Mouse (Mus musculus) heart, embryonic 14.5 days (tissue): ENCODE measurements around the gene Nfyc. TPM values are rescaled to one million over a fixed set of nuclear protein-coding genes. Genes with fewer than 3 reads are reported as not detected.
A peak's percentile ranks its signal among the peaks of the same experiment; 100 is the strongest.

Source experiments
- ATAC-seq: fragments of 200-750 bp; cut with Nextera tagmentation; 2 replicates; pipeline ENCODE4 v1.8.0; 2017; ENCODE audit warnings: low read depth, moderate TSS enrichment; ENCODE audit not compliant: insufficient number of reproducible peaks, insufficient read depth, low FRiP score
- H3K27ac ChIP-seq, 2 experiments: fragments of 200-500 bp in 1 of 2; fragments of 300-500 bp in 1 of 2; sonication (generic) in 1 of 2; replicated peaks in 1 of 2; 2 replicates each; pipeline ENCODE4 v1.5.1; 2012 to 2014; ENCODE audit warnings: low read depth in 2 of 2, low read length in 2 of 2, control low read depth in 1 of 2, mild to moderate bottlenecking in 1 of 2, mixed read lengths in 1 of 2; ENCODE audit not compliant: control insufficient read depth in 1 of 2, insufficient read depth in 1 of 2
- H3K27me3 ChIP-seq: fragments of 300-500 bp; sonication (generic); 2 replicates; pipeline ENCODE4 v1.6.1; 2014; ENCODE audit warnings: mild to moderate bottlenecking, low read length, control low read depth; ENCODE audit not compliant: control insufficient read depth, insufficient read depth
- H3K36me3 ChIP-seq: fragments of 300-500 bp; sonication (generic); 2 replicates; pipeline ENCODE4 v1.6.1; 2014; ENCODE audit warnings: mild to moderate bottlenecking, control low read depth, low read length, mixed read lengths; ENCODE audit not compliant: control insufficient read depth, insufficient read depth
- H3K4me1 ChIP-seq, 2 experiments: fragments of 200-500 bp in 1 of 2; fragments of 300-500 bp in 1 of 2; sonication (generic) in 1 of 2; 2 replicates each; pipeline ENCODE4 v1.6.1; 2012 to 2014; ENCODE audit warnings: low read length in 2 of 2, control low read depth in 1 of 2, mixed read lengths in 1 of 2; ENCODE audit not compliant: control insufficient read depth in 2 of 2, insufficient read depth in 2 of 2
- H3K4me2 ChIP-seq: fragments of 300-500 bp; sonication (generic); 2 replicates; pipeline ENCODE4 v1.6.1; 2014; ENCODE audit warnings: mild to moderate bottlenecking, low read length
- H3K4me3 ChIP-seq, 2 experiments: fragments of 200-500 bp in 1 of 2; fragments of 300-500 bp in 1 of 2; sonication (generic) in 1 of 2; 2 replicates each; pipeline ENCODE4 v1.5.1; 2012 to 2014; ENCODE audit warnings: low read length in 2 of 2, mild to moderate bottlenecking in 2 of 2, control low read depth in 1 of 2, low read depth in 1 of 2, moderate library complexity in 1 of 2; ENCODE audit not compliant: control insufficient read depth in 1 of 2, insufficient read depth in 1 of 2
- H3K9ac ChIP-seq: fragments of 300-500 bp; sonication (generic); 2 replicates; pipeline ENCODE4 v1.6.1; 2014; ENCODE audit warnings: mild to moderate bottlenecking, low read length
- H3K9me3 ChIP-seq: fragments of 300-500 bp; sonication (generic); 2 replicates; pipeline ENCODE4 v1.6.1; 2016; ENCODE audit warnings: low read length, control low read depth; ENCODE audit not compliant: control insufficient read depth
- WGBS: fragments of 180-500 bp; shearing (Covaris S2); extraction: QIAGEN DNeasy Blood & Tissue Kit; methylation state at CpG from one replicate; pipeline ENCODE4 v1.1.7; 2014; 5-methylcytosine and 5-hydroxymethylcytosine counted together
- polyA plus RNA-seq: library from polyadenylated mRNA; unstranded; fragments of >200 nt; fragmentation: Nextera tagmentation; extraction: Ambion mirVana; gene quantifications from 2 replicates; pipeline ENCODE4 v1.2.1, GENCODE M21; 2014

Gene Nfyc
- polyA plus RNA-seq, 1 experiment from 2014 or later, result 107 TPM

- 7% methylated on average over 10 of the region's 10 CpGs for WGBS
- Histone ChIP-seq H3K9ac (peak overlapping the region; percentile 79), H3K4me2 (peak overlapping the region; percentile 76), H3K36me3 (0 out of 2 replicates have a peak, but pooled peaks cover 3% of the 10 kb centered on the region), H3K4me1 (peaks cover 3 to 47% of the 10 kb centered on the region in 2 experiments; a peak in 3 of 4 replicates), H3K4me3 (peak overlapping the region; percentile 57 to 64), H3K27me3 (no peaks in the 10 kb centered on the region), H3K9me3 (no peaks in the 10 kb centered on the region), H3K27ac (peak overlapping the region; percentile 92 to 93)
- ATAC-seq, result peak; percentile 86
These were observed 15.6 kb downstream of the Nfyc start for GRCm38 (mm10) chr4:120815622-120816334.

GRCm38 (mm10) chr4:120815163-120815562 lies 16.2 kb downstream of the Nfyc start:
- no peak for ATAC-seq
- H3K4me1 ChIP-seq, result peaks cover 3 to 52% of the 10 kb centered on the region in 2 experiments; a peak in 3 of 4 replicates
- WGBS, result 7% methylated on average over 4 of the region's 4 CpGs

GRCm38 (mm10) chr4:120814171-120814570 lies 17.2 kb downstream of the Nfyc start:
- Histone ChIP-seq H3K9me3 (no peaks in the 10 kb centered on the region), H3K27ac (peak overlapping the region; percentile 92 to 99), H3K27me3 (no peaks in the 10 kb centered on the region), H3K4me2 (peak overlapping the region; percentile 76), H3K4me3 (peak overlapping the region; percentile 64 to 65), H3K4me1 (peaks cover 3 to 51% of the 10 kb centered on the region in 2 experiments; a peak in 3 of 4 replicates), H3K36me3 (peaks cover 6% of the 10 kb centered on the region; the same call in 1 of the 2 replicates), H3K9ac (peak overlapping the region; percentile 79)
- WGBS, result 5% methylated on average over 4 of the region's 4 CpGs
- no peak for ATAC-seq

More at GRCm38 (mm10) chr4:120815163-120815562, 16.2 kb downstream of the Nfyc start:
- Histone ChIP-seq H3K9me3 (no peaks in the 10 kb centered on the region), H3K4me2 (peak overlapping the region; percentile 76), H3K27ac (peak overlapping the region; percentile 92 to 93), H3K27me3 (no peaks in the 10 kb centered on the region), H3K4me3 (peak overlapping the region; percentile 57 to 64), H3K9ac (peak overlapping the region; percentile 79), H3K36me3 (0 out of 2 replicates have a peak, but pooled peaks cover 3% of the 10 kb centered on the region)

- peaks cover 3 to 49% of the 10 kb centered on the region in 2 experiments; a peak in 3 of 4 replicates for H3K4me1 ChIP-seq
- no peak for ATAC-seq
- no peaks in the 10 kb centered on the region for H3K27me3 ChIP-seq
- H3K9me3 ChIP-seq, result no peaks in the 10 kb centered on the region
- H3K27ac ChIP-seq, result peak overlapping the region; percentile 92 to 99
- peak overlapping the region; percentile 79 for H3K9ac ChIP-seq
- peak overlapping the region; percentile 64 to 65 for H3K4me3 ChIP-seq
- WGBS, result 8% methylated on average over 1 of the region's 1 CpGs
- H3K36me3 ChIP-seq, result peaks cover 7% of the 10 kb centered on the region; the same call in 1 of the 2 replicates
- H3K4me2 ChIP-seq, result peak overlapping the region; percentile 76
These were observed 17.6 kb downstream of the Nfyc start for GRCm38 (mm10) chr4:120813762-120814161.

GRCm38 (mm10) chr4:120805816-120806215 lies 25.6 kb downstream of the Nfyc start:
- Histone ChIP-seq H3K4me3 (no peak overlapping the region), H3K27ac (no peak overlapping the region), H3K4me2 (0 out of 2 replicates have a peak overlapping the region, but pooled peaks have one; percentile 1), H3K36me3 (peaks cover 28% of the 10 kb centered on the region), H3K27me3 (no peaks in the 10 kb centered on the region), H3K9ac (no peak overlapping the region), H3K9me3 (no peaks in the 10 kb centered on the region), H3K4me1 (peaks cover 4 to 35% of the 10 kb centered on the region in 2 experiments; a peak in 3 of 4 replicates)
- ATAC-seq, result no peak

GRCm38 (mm10) chr4:120801446-120801845 lies 29.9 kb downstream of the Nfyc start:
- no peaks in the 10 kb centered on the region for H3K9me3 ChIP-seq
- 36% methylated on average over 2 of the region's 2 CpGs for WGBS
- no peak overlapping the region for H3K9ac ChIP-seq
- no peak overlapping the region for H3K27ac ChIP-seq
- no peaks in the 10 kb centered on the region for H3K27me3 ChIP-seq
- H3K4me1 ChIP-seq, result peaks cover 6 to 21% of the 10 kb centered on the region in 2 experiments; a peak in 3 of 4 replicates
- H3K36me3 ChIP-seq, result peaks cover 28% of the 10 kb centered on the region
- no peak overlapping the region for H3K4me3 ChIP-seq
- H3K4me2 ChIP-seq, result no peak overlapping the region
- no peak for ATAC-seq

- Histone ChIP-seq H3K4me3 (no peak overlapping the region), H3K27ac (no peak overlapping the region), H3K4me1 (peaks cover 2 to 17% of the 10 kb centered on the region in 2 experiments; a peak in 3 of 4 replicates), H3K27me3 (no peaks in the 10 kb centered on the region), H3K9ac (no peak overlapping the region), H3K4me2 (no peak overlapping the region), H3K36me3 (peaks cover 28% of the 10 kb centered on the region), H3K9me3 (no peaks in the 10 kb centered on the region)
- WGBS, result 47% methylated on average over 3 of the region's 3 CpGs
- ATAC-seq, result no peak
These were observed 30.7 kb downstream of the Nfyc start for GRCm38 (mm10) chr4:120800691-120801090.
